Mouse (Mus musculus): ENCODE results near the gene Atxn1l. TPM values are rescaled to one million over a fixed set of nuclear protein-coding genes. Genes with fewer than 3 reads are reported as not detected.
A peak's percentile ranks its signal among the peaks of the same experiment; 100 is the strongest.
"Not testable (repeated sequence)": the region's sequence is repeated elsewhere in the genome, so short reads cannot be mapped to it uniquely, and the experiment has no call there.

Gene Atxn1l
- polyA plus RNA-seq, 1 experiment from 2014 or later = 8.8 TPM

GRCm38 (mm10) chr8:109759426-109759825 lies 21.9 kb upstream of the Atxn1l start:
- H3K27me3 ChIP-seq (replicated peaks) = no peaks in the 10 kb centered on the region
- no peak overlapping the region for H3K9ac ChIP-seq
- H3K27ac ChIP-seq (ENCODE audit: poor library complexity, severe bottlenecking) = no peak overlapping the region
- ATAC-seq (ENCODE audit: insufficient number of reproducible peaks, low FRiP score) = no peak
- no peaks in the 10 kb centered on the region for H3K36me3 ChIP-seq
- 87% methylated on average over 7 of the region's 7 CpGs for WGBS
- peaks cover 16% of the 10 kb centered on the region; the same call in 1 of the 2 replicates for H3K9me3 ChIP-seq (replicated peaks)
- no peak overlapping the region for H3K4me3 ChIP-seq
- H3K4me1 ChIP-seq (replicated peaks) = no peaks in the 10 kb centered on the region
- no peak overlapping the region for H3K4me2 ChIP-seq

DNA sequence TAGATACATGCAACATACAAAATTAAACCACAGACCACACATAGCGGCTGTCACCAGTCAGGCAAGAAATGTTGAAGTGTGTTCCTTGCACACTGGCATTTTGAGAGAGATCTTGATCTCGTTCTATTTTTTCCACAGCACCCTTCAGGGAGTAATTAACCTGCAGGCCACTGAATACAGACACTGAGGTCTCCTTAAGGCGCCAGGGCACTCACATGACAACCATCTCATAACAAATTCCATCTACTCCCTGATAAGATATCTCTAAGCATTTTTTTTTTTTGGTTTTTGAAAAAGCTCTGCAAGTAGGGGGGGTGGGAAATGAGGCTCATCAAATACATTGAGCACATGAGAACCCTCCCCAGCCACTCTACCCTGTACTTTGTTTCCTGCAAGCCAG lies 19.3 kb upstream of the Atxn1l start:
- Histone ChIP-seq H3K36me3 (no peaks in the 10 kb centered on the region), H3K9ac (no peak overlapping the region), H3K9me3 (replicated peaks) (0 out of 2 replicates have a peak, but pooled peaks cover 1% of the 10 kb centered on the region), H3K27me3 (replicated peaks) (no peaks in the 10 kb centered on the region), H3K4me2 (no peak overlapping the region), H3K4me1 (replicated peaks) (no peaks in the 10 kb centered on the region), H3K27ac (ENCODE audit: poor library complexity, severe bottlenecking) (no peak overlapping the region), H3K4me3 (no peak overlapping the region)
- no peak for ATAC-seq (ENCODE audit: insufficient number of reproducible peaks, low FRiP score)
- WGBS = 59% methylated on average over 3 of the region's 3 CpGs

GRCm38 (mm10) chr8:109755554-109755953 lies 18.0 kb upstream of the Atxn1l start:
- not testable (repeated sequence) for H3K4me1 ChIP-seq (replicated peaks); H3K9ac ChIP-seq; H3K36me3 ChIP-seq; ATAC-seq (ENCODE audit: insufficient number of reproducible peaks, low FRiP score); H3K9me3 ChIP-seq (replicated peaks); H3K4me3 ChIP-seq; H3K27ac ChIP-seq (ENCODE audit: poor library complexity, severe bottlenecking); H3K4me2 ChIP-seq; H3K27me3 ChIP-seq (replicated peaks)
- WGBS = 69% methylated on average over 4 of the region's 4 CpGs

- Histone ChIP-seq H3K9ac (no peak overlapping the region), H3K27ac (ENCODE audit: poor library complexity, severe bottlenecking) (no peak overlapping the region), H3K4me3 (no peak overlapping the region), H3K9me3 (replicated peaks) (no peaks in the 10 kb centered on the region), H3K27me3 (replicated peaks) (no peaks in the 10 kb centered on the region), H3K4me2 (no peak overlapping the region), H3K4me1 (replicated peaks) (no peaks in the 10 kb centered on the region), H3K36me3 (no peaks in the 10 kb centered on the region)
- WGBS = 78% methylated on average over 8 of the region's 8 CpGs
- ATAC-seq (ENCODE audit: insufficient number of reproducible peaks, low FRiP score) = no peak
Observed at GRCm38 (mm10) chr8:109754696-109755095, 17.2 kb upstream of the Atxn1l start.

GRCm38 (mm10) chr8:109751731-109752485 lies 14.4 kb upstream of the Atxn1l start:
- no peak for ATAC-seq (ENCODE audit: insufficient number of reproducible peaks, low FRiP score)
- 82% methylated on average over 20 of the region's 20 CpGs for WGBS
- H3K4me3 ChIP-seq = no peak overlapping the region
- no peak overlapping the region for H3K27ac ChIP-seq (ENCODE audit: poor library complexity, severe bottlenecking)
- no peak overlapping the region for H3K4me2 ChIP-seq
- no peaks in the 10 kb centered on the region for H3K4me1 ChIP-seq (replicated peaks)
- no peaks in the 10 kb centered on the region for H3K36me3 ChIP-seq
- no peak overlapping the region for H3K9ac ChIP-seq
- no peaks in the 10 kb centered on the region for H3K27me3 ChIP-seq (replicated peaks)
- H3K9me3 ChIP-seq (replicated peaks) = no peaks in the 10 kb centered on the region

GRCm38 (mm10) chr8:109750699-109751098 lies 13.2 kb upstream of the Atxn1l start:
- WGBS = 69% methylated on average over 12 of the region's 12 CpGs
- Histone ChIP-seq H3K36me3 (no peaks in the 10 kb centered on the region), H3K27ac (ENCODE audit: poor library complexity, severe bottlenecking) (no peak overlapping the region), H3K4me2 (no peak overlapping the region), H3K4me3 (no peak overlapping the region), H3K9me3 (replicated peaks) (no peaks in the 10 kb centered on the region), H3K9ac (no peak overlapping the region), H3K4me1 (replicated peaks) (no peaks in the 10 kb centered on the region), H3K27me3 (replicated peaks) (no peaks in the 10 kb centered on the region)
- ATAC-seq (ENCODE audit: insufficient number of reproducible peaks, low FRiP score) = no peak

DNA sequence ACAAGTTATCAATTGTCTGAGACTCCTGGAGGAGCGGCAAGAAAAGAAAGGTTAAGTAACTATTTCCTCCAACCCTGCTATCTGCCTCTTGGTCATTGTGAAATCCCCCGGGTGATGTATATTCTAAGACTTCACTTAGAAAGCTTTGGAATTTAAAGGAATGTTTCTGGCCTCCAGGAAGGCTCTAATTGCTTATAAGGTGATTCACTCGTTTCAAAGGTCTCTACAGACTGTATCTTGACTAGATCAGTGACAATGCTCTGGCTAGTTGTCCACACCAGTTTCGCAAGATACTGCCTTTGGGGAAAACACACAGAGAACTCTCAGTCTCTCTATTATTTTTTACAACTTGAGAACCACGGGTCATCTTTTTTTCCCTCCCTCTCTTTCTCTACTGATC lies 12.7 kb upstream of the Atxn1l start:
- Histone ChIP-seq H3K27me3 (replicated peaks) (no peaks in the 10 kb centered on the region), H3K4me3 (no peak overlapping the region), H3K9ac (no peak overlapping the region), H3K4me1 (replicated peaks) (no peaks in the 10 kb centered on the region), H3K27ac (ENCODE audit: poor library complexity, severe bottlenecking) (no peak overlapping the region), H3K4me2 (no peak overlapping the region), H3K9me3 (replicated peaks) (no peaks in the 10 kb centered on the region), H3K36me3 (no peaks in the 10 kb centered on the region)
- WGBS = 49% methylated on average over 5 of the region's 5 CpGs
- no peak for ATAC-seq (ENCODE audit: insufficient number of reproducible peaks, low FRiP score)

- Histone ChIP-seq H3K36me3 (no peaks in the 10 kb centered on the region), H3K27ac (ENCODE audit: poor library complexity, severe bottlenecking) (no peak overlapping the region), H3K4me2 (no peak overlapping the region), H3K4me3 (no peak overlapping the region), H3K9me3 (replicated peaks) (no peaks in the 10 kb centered on the region), H3K27me3 (replicated peaks) (no peaks in the 10 kb centered on the region), H3K4me1 (replicated peaks) (no peaks in the 10 kb centered on the region), H3K9ac (no peak overlapping the region)
- 82% methylated on average over 12 of the region's 12 CpGs for WGBS
- ATAC-seq (ENCODE audit: insufficient number of reproducible peaks, low FRiP score) = no peak
Observed at GRCm38 (mm10) chr8:109747468-109748199, 10.1 kb upstream of the Atxn1l start.

DNA sequence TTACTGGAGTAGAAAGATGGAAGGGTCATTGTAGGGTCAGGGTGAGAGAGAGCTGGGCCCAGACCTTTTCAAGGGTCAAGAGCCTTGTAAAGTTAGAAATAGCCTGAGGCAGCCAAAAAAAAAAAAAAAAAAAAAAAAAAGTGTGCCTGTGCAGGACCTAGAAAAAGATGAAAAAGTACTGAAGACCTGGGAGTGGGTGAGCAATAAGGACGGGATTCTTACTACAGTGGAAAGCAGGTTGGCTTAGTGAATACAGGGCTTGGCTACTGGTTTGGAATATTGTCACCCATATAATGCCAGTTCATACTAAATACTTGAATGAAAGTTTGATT lies 476 bp upstream of the Atxn1l start:
- H3K9me3 ChIP-seq (replicated peaks) = no peaks in the 10 kb centered on the region
- no peak overlapping the region for H3K27ac ChIP-seq (ENCODE audit: poor library complexity, severe bottlenecking)
- H3K4me1 ChIP-seq (replicated peaks) = peaks cover 9% of the 10 kb centered on the region
- no peaks in the 10 kb centered on the region for H3K27me3 ChIP-seq (replicated peaks)
- H3K9ac ChIP-seq = no peak overlapping the region
- peak overlapping the region; percentile 83 for H3K4me3 ChIP-seq
- WGBS = 86% methylated on average over 1 of the region's 1 CpGs
- ATAC-seq (ENCODE audit: insufficient number of reproducible peaks, low FRiP score) = no peak; the same call in 1 of the 2 replicates
- H3K4me2 ChIP-seq = peak overlapping the region; percentile 93
- H3K36me3 ChIP-seq = peaks cover 19% of the 10 kb centered on the region

DNA sequence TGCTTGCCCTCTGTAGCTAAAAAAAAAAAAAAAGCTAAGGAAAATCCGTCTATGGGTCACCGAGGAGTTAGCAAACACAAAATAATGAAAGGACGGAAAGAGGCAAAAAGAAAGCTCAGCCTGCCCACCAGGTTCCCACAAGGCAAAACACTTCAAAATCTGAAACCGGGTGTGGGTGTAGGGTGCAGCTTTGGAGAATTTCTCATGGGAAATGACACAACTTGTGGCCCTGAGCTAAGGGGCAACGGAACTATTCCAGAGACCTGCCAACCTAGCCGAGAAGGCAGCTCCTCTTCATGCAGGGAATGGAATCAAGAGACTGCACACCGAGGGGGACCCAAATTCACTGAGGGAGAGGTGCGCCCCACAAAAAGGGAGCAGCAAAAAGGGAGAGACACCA lies 720 bp downstream of the Atxn1l start:
- Histone ChIP-seq H3K4me2 (peak overlapping the region; percentile 93), H3K9me3 (replicated peaks) (no peaks in the 10 kb centered on the region), H3K9ac (peak overlapping the region; percentile 93), H3K27me3 (replicated peaks) (no peaks in the 10 kb centered on the region), H3K36me3 (peaks cover 31% of the 10 kb centered on the region), H3K4me1 (replicated peaks) (peaks cover 9% of the 10 kb centered on the region), H3K4me3 (peak overlapping the region; percentile 83), H3K27ac (ENCODE audit: poor library complexity, severe bottlenecking) (peak overlapping the region; percentile 65)
- WGBS = 12% methylated on average over 8 of the region's 8 CpGs
- ATAC-seq (ENCODE audit: insufficient number of reproducible peaks, low FRiP score) = no peak

- WGBS = 63% methylated on average over 3 of the region's 3 CpGs
Observed at GRCm38 (mm10) chr8:109734018-109734417, 3.5 kb downstream of the Atxn1l start.

More at GRCm38 (mm10) chr8:109734018-109734417, 3.5 kb downstream of the Atxn1l start:
- H3K4me3 ChIP-seq = no peak overlapping the region
- H3K4me2 ChIP-seq = no peak overlapping the region
- no peak overlapping the region for H3K9ac ChIP-seq
- ATAC-seq (ENCODE audit: insufficient number of reproducible peaks, low FRiP score) = no peak
- H3K36me3 ChIP-seq = peaks cover 59% of the 10 kb centered on the region
- no peaks in the 10 kb centered on the region for H3K27me3 ChIP-seq (replicated peaks)
- H3K27ac ChIP-seq (ENCODE audit: poor library complexity, severe bottlenecking) = no peak overlapping the region
- H3K4me1 ChIP-seq (replicated peaks) = peaks cover 9% of the 10 kb centered on the region
- no peaks in the 10 kb centered on the region for H3K9me3 ChIP-seq (replicated peaks)

All from heart, embryonic 12.5 days (tissue).